Mouse (Mus musculus) left cerebral cortex, adult 9 months (tissue): ENCODE results near the gene Kat14.
A peak's percentile ranks its signal among the peaks of the same experiment; 100 is the strongest.

ENCODE experiments used
- DNase-seq, 2 experiments: peaks; one replicate each; pipeline ENCODE4 v3.0.0; 2022; ENCODE audit warnings: low spot score in 2 of 2

Gene Kat14

GRCm38 (mm10) chr2:144452364-144453008 lies 83.7 kb downstream of the Kat14 start:
- peak in 1 of 2 experiments; percentile 90 for DNase-seq
